Mouse (Mus musculus) frontal cortex, adult 2 months (tissue): ENCODE results near the gene Capn3. TPM values are rescaled to one million over a fixed set of nuclear protein-coding genes. Genes with fewer than 3 reads are reported as not detected.

Experiments
- polyA plus RNA-seq: library from polyadenylated mRNA; depleted of rRNA; stranded (reverse); fragments of >200 nt; gene quantifications from 2 replicates; pipeline ENCODE4 v1.2.3, GENCODE M21; 2012; rRNA removed

Capn3 gene
- polyA plus RNA-seq, 1 experiment = 10.3 TPM

Other genes starting within 250 kb of the Capn3 start
- 9.6 and 12.3 TPM in 2 replicates for gene Pla2g4e, start 210.7 kb upstream of the Capn3 start, polyA plus RNA-seq
- 0.12 and 0.21 TPM in 2 replicates for gene Pla2g4d, start 166.8 kb upstream of the Capn3 start, polyA plus RNA-seq
- gene Pla2g4f, start 141.9 kb upstream of the Capn3 start, polyA plus RNA-seq = 0.06 and 0.36 TPM in 2 replicates
- gene Vps39, start 102.9 kb upstream of the Capn3 start, polyA plus RNA-seq = 51.8 and 68.0 TPM in 2 replicates
- gene Ganc, start 52.1 kb upstream of the Capn3 start, polyA plus RNA-seq = 10.5 and 11.1 TPM in 2 replicates
- gene Tmem87a, start 51.9 kb upstream of the Capn3 start, polyA plus RNA-seq = 23.2 and 24.1 TPM in 2 replicates
- gene Zfp106, start 107.8 kb downstream of the Capn3 start, polyA plus RNA-seq = 73.3 and 79.9 TPM in 2 replicates
- gene Snap23, start 111.7 kb downstream of the Capn3 start, polyA plus RNA-seq = 19.7 and 21.8 TPM in 2 replicates
- gene Haus2, start 153.4 kb downstream of the Capn3 start, polyA plus RNA-seq = 14.9 and 17.1 TPM in 2 replicates
- gene Lrrc57, start 153.5 kb downstream of the Capn3 start, polyA plus RNA-seq = 35.1 and 35.7 TPM in 2 replicates
- gene Stard9, start 173.1 kb downstream of the Capn3 start, polyA plus RNA-seq = 15.2 and 16.4 TPM in 2 replicates